Mouse (Mus musculus): ENCODE measurements around the gene Ptger3. TPM values are rescaled to one million over a fixed set of nuclear protein-coding genes. Genes with fewer than 3 reads are reported as not detected.

Ptger3 gene
- total RNA-seq, 2 experiments from 2014 or later: 3.2 to 6.3 TPM

DNA sequence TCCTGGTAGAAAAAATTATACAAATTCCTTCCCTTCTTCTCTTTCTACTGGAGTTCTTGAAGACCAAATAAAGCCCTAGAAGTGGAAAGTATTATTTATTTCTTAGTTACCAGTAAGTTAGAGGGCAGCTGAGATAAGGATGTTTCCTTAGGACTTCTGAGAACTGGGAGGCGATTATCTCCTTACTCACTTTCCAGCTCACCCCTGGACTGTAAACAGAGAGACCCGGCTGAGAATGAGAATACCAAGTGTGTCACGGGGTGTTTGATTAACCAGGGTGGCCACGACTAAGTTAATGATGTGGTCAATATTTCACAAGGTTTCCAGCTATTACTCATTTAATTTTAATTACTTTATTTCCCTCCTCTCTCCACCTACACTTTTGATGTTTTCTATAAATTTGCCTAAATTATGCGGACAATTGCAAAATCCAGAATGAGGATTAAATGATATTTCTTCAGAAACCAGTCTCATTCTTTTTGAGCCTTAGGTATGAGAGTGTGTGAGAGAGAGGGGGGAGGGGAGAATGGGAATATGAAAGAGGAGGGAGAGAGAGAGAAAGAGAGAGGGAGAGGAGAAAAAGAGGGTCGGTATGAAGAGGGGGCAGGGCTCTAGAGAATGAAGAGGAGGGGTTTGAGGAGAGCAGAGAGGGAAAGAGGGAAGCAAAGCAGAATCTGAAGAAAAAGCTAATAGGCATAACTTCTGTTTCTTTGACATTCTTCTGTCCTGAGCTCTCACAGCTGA is 121.9 kb downstream of the Ptger3 start:
- ATAC-seq (replicated peaks; ENCODE audit: poor library complexity, severe bottlenecking): no peak

Other genes starting within 250 kb of the Ptger3 start
- 69.1 and 85.9 TPM in 2 replicates for gene Zranb2, start 32.7 kb upstream of the Ptger3 start, total RNA-seq (2014; fragmentation: Nextera tagmentation)
- gene Zranb2, start 32.7 kb upstream of the Ptger3 start, total RNA-seq (2017): 292 and 298 TPM in 2 replicates